Mouse (Mus musculus) monocyte, adult 2 months (primary cell): ENCODE data around the gene Krtap24-1.

ENCODE experiments used
- DNase-seq, 2 experiments: peaks; one replicate each; pipeline ENCODE4 v3.0.0; 2022; ENCODE audit warnings: low spot score in 2 of 2, low read depth in 1 of 2

Krtap24-1 gene

GRCm38 (mm10) chr16:88611922-88612321, at the start of gene Krtap24-1:
Krtap24-1 (minus strand) TSS chr16:88612279.
- no peak for DNase-seq

DNA sequence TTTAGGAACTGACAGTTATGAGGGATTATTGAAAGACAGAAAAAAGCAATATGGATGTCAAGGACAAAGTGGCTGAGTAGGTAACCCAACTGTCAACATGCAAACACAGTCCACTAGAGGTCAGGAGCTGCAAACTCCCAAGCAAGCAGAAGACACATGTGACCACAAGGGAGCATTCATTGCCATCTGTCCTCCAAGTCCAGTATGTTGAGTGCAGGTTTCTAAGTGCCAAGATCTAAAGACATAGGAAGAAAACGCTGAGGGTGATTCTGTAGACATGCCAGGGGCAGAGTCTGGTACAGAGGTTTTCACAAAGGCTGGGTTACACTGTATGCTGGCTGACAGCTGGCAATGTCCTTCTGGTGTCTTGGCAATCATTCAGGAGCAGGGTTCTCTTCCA, 45.3 kb upstream of the Krtap24-1 start:
- no peak for DNase-seq

- no peak for DNase-seq
These were observed 39.9 kb upstream of the Krtap24-1 start for GRCm38 (mm10) chr16:88651952-88652351.

GRCm38 (mm10) chr16:88651082-88651481, 39.0 kb upstream of the Krtap24-1 start:
- no peak for DNase-seq

GRCm38 (mm10) chr16:88647358-88647846, 35.3 kb upstream of the Krtap24-1 start, which contains the start of gene Krtap26-1:
Krtap26-1 (minus strand) TSS chr16:88647796.
- DNase-seq, result no peak

DNA sequence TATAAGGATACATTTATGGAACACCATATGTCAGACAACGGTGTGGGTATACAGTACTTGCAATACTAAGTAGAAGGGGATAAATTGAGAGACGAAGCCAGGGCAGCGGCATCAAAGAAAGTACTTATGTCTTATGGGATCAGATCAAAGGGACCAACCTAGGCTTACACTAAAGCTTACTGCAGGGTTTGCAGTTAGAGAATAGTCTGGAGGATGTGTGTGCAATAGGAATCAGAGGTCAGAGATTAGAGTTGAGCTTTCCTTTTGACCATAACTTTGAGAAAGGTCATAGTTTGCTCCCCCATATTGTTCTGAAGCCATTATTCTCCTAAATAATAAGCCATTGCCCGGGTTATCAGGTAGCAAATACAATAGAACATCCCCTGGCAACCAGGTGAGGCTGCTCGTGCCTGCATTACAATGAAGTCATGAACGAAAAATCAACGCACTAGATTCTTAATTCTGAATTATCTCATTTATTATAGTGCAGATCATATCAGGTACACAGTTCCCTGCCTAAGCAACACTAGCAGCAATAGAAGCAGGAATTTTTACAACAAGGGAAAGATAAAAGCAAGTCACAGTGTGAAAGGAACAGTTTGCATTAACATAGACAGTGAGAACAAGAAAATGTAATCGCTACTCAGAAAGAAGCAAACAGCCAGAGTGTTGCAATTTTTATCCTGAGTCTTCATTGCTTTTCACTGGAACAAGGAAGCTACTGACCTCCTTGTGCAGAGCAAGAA, 34.5 kb upstream of the Krtap24-1 start:
- no peak for DNase-seq

DNA sequence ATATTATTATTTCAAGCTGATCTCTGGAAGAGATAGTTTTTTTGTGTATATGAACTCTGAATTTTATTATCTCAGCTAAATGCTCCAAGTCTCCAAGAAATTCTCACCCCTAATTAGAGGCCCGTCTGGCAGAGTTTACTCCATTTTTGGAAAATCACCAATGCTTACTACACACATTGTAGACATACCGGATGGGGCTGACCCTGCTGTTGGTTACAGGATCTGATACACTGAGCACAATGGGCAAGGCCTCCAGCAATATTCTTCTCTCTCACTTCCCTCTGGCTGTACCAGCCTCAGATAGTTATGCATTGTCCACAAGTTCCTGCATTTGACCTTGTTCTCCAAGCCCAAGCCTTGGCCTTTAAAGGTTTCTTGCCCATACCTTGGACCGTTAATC, 28.0 kb upstream of the Krtap24-1 start:
- DNase-seq, result no peak

- no peak for DNase-seq
These were observed 23.1 kb upstream of the Krtap24-1 start for GRCm38 (mm10) chr16:88635142-88635541.

DNA sequence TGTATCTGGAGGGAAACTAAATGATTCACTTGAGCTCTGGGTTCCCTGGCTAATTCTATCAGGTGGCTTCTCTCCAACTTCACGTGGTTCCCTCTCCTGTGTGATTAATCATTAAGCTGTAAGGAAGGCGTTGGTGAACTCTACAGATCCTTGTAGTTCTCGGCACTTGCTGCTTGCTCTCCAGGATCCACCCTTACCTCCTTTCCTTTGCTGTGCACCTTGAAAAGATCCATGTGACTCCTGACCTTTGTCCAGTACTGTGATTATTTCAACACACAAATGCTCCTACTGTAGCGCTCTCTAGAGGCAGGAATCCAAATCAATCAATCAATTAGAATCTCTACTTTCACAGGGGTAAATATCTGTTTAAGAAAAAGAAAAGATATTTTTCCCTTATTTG, 19.4 kb upstream of the Krtap24-1 start:
- DNase-seq, result no peak

DNA sequence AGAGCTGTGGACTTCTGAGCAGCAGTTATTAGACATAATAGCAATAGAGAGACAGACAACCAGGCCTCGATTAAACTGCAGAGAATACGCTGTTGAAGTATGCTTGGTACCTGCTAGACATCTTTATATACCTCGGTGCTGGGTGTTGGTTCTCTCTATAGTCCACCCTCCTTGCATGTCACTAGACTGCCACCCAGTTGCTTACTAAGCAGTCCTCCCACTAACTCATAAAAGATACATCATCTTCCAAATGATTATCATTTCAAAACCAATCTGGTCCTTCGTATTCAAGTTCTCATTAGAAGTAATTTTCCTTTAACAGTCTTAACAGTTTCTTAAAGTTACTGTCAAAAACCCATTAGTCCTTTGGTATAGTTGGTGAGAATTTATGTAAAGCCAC, 15.5 kb upstream of the Krtap24-1 start, which contains the start of gene 2310079G19Rik:
2310079G19Rik (minus strand) TSS at position 101 of the 400 bp plus-strand sequence.
- DNase-seq, result no peak

DNA sequence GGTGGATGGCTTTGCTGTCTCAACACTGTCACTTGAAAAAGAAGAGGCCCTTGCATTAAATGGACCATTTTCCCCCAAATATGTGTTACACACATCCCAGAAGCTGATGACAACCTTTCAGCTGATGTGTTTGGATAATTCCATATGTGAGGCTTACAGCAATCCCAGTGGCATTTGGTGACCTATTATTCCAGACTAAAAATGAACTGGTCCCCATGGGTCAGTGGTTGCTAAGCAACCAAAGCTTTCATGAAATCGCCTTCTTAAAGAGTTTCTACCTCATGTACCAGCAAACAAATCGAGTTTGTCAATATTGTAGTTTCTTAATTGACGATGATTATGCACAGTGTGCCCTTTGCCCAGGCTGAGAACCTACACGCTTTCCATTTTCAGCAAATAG, 633 bp upstream of the Krtap24-1 start:
- DNase-seq, result no peak

GRCm38 (mm10) chr16:88604570-88604969, 7.5 kb downstream of the Krtap24-1 start:
- no peak for DNase-seq

DNA sequence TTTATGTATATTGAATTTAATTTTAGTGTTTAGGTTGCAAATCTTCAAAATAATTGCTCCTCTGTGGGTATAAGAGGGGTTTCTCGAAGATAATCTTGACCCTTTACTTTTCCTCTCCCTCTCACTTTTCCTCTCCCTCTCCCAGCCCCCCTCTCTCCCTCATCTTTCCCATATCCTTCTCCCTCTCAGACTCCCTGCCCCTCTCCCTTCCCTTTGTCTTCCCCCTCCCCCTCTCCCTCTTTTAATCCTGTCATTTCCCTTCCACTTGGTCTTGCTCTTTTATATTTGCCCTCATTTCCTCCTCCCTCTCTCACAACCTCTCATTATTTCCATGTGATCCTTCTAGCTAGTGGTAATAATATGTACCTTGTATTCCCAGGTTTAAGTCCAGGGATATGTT, 9.6 kb downstream of the Krtap24-1 start:
- no peak for DNase-seq

DNA sequence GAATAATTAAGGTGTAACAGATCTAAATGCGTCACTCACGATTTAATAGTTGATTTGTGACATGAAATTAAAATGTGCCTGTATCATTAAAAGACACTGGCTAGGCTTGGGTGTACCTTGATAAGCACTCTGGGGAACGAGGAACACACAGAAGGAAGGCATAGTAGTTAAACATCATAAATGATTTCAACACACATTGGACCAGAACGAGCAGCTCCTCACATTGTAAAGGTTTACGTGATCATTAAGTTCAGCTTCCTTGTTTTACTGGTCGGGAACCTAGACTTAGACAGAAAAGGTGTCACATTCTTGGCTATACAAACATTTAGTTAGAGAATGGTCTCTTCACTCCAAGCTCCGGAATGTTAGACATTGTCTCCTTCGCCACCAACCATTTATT, 11.8 kb downstream of the Krtap24-1 start:
- DNase-seq, result no peak

- DNase-seq, result no peak
These were observed 12.4 kb downstream of the Krtap24-1 start for GRCm38 (mm10) chr16:88599504-88600237.

- no peak for DNase-seq
These were observed 19.3 kb downstream of the Krtap24-1 start for GRCm38 (mm10) chr16:88592758-88593157.

GRCm38 (mm10) chr16:88583338-88583737, 28.7 kb downstream of the Krtap24-1 start:
- no peak for DNase-seq

- DNase-seq, result no peak
These were observed 36.0 kb downstream of the Krtap24-1 start for GRCm38 (mm10) chr16:88575885-88576679.

GRCm38 (mm10) chr16:88572904-88573404, 39.1 kb downstream of the Krtap24-1 start:
- DNase-seq, result no peak

- no peak for DNase-seq
These were observed 41.9 kb downstream of the Krtap24-1 start for GRCm38 (mm10) chr16:88570136-88570535.

GRCm38 (mm10) chr16:88569732-88570131, 42.3 kb downstream of the Krtap24-1 start:
- no peak for DNase-seq
